Mouse (Mus musculus) neural tube, embryonic 14.5 days (tissue): ENCODE results near the gene Isoc2b. TPM values are rescaled to one million over a fixed set of nuclear protein-coding genes. Genes with fewer than 3 reads are reported as not detected.
"Not testable (repeated sequence)": the region's sequence is repeated elsewhere in the genome, so short reads cannot be mapped to it uniquely, and the experiment has no call there.

Source experiments
- ATAC-seq: fragments of 200-750 bp; cut with Nextera tagmentation; 2 replicates; pipeline ENCODE4 v1.8.0; 2017; ENCODE audit warnings: low read depth, mild to moderate bottlenecking, moderate TSS enrichment, moderate library complexity
- H3K27ac ChIP-seq: fragments of 300-500 bp; sonication (generic); 2 replicates; pipeline ENCODE4 v1.5.1; 2014; ENCODE audit warnings: low read depth, mild to moderate bottlenecking, control low read depth, low read length, moderate library complexity, mixed read lengths
- H3K27me3 ChIP-seq: fragments of 300-500 bp; sonication (generic); 2 replicates; pipeline ENCODE4 v1.6.1; 2014; ENCODE audit warnings: low read length; ENCODE audit not compliant: control insufficient read depth, insufficient read depth
- H3K36me3 ChIP-seq: fragments of 300-500 bp; sonication (generic); 2 replicates; pipeline ENCODE4 v1.6.1; 2014; ENCODE audit warnings: low read length, mixed read lengths; ENCODE audit not compliant: control insufficient read depth, insufficient read depth
- H3K4me1 ChIP-seq: fragments of 300-500 bp; sonication (generic); 2 replicates; pipeline ENCODE4 v1.6.1; 2014; ENCODE audit warnings: low read length; ENCODE audit not compliant: control insufficient read depth, insufficient read depth
- H3K4me2 ChIP-seq: fragments of 300-500 bp; sonication (generic); 2 replicates; pipeline ENCODE4 v1.6.1; 2014; ENCODE audit warnings: mild to moderate bottlenecking, low read depth, low read length, control low read depth
- H3K4me3 ChIP-seq: fragments of 300-500 bp; sonication (generic); 2 replicates; pipeline ENCODE4 v1.5.1; 2014; ENCODE audit warnings: low read depth, low read length, control low read depth, mixed read lengths
- H3K9ac ChIP-seq: fragments of 300-500 bp; sonication (generic); replicated peaks from 2 replicates; pipeline ENCODE4 v1.6.1; 2014; ENCODE audit warnings: low read depth, mild to moderate bottlenecking, control low read depth, low read length, mixed read lengths
- H3K9me3 ChIP-seq: fragments of 300-500 bp; sonication (generic); 2 replicates; pipeline ENCODE4 v1.6.1; 2016; ENCODE audit warnings: low read length; ENCODE audit not compliant: control insufficient read depth
- WGBS: fragments of 180-500 bp; shearing (Covaris S2); extraction: QIAGEN DNeasy Blood & Tissue Kit; methylation state at CpG from one replicate; pipeline ENCODE4 v1.1.7; 2014; 5-methylcytosine and 5-hydroxymethylcytosine counted together
- polyA plus RNA-seq: library from polyadenylated mRNA; unstranded; fragments of >200 nt; fragmentation: Nextera tagmentation; extraction: Ambion mirVana; gene quantifications from 2 replicates; pipeline ENCODE4 v1.2.1, GENCODE M21; 2014

The Isoc2b gene
- polyA plus RNA-seq, 1 experiment from 2014 or later: 3.9 TPM

DNA sequence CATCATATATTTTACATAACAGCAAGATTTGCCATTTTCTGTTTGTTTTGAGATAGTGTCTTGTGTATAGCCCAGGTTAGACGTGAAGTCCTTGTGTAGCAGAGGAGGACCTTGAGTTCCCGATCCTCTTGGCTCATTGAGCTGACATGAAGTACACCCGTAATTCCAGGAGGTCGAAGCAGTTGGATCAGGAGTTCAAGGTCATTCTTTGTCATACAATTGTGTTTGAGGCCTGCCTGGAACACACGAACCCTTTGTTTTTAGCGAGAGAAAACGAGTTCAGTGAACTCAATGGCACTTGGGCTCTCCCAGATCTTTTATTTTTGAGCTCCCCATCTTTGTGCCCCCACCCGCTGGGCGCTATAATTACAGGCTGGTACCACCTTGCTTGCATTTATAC is 32.3 kb upstream of the Isoc2b start:
- no peaks in the 10 kb centered on the region for H3K36me3 ChIP-seq
- no peak for ATAC-seq
- H3K27ac ChIP-seq: no peak overlapping the region
- H3K4me3 ChIP-seq: no peak overlapping the region
- H3K9ac ChIP-seq: no peak overlapping the region
- H3K4me2 ChIP-seq: no peak overlapping the region
- no peaks in the 10 kb centered on the region for H3K27me3 ChIP-seq
- H3K9me3 ChIP-seq: no peaks in the 10 kb centered on the region
- H3K4me1 ChIP-seq: no peaks in the 10 kb centered on the region
- 80% methylated on average over 9 of the region's 9 CpGs for WGBS

DNA sequence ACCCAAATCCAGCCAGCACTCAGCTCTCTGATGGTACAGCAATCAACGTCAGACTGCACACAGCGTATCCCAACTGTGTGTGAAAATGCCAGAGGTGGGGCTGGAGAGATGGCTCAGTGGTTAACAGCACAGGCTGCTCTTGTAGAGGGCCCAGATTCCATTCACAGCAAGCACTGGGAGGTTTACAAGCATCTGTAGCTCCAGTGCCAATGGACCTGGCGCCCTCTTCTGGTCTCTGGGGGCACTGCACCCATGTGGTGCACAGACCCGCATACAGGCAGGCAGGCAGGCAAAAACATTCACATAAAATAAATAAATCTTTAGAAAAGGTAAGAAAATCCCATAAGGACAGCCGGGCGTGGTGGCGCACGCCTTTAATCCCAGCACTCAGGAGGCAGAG is 31.1 kb upstream of the Isoc2b start:
- H3K9me3 ChIP-seq: no peaks in the 10 kb centered on the region
- no peak for ATAC-seq
- no peaks in the 10 kb centered on the region for H3K27me3 ChIP-seq
- H3K4me1 ChIP-seq: no peaks in the 10 kb centered on the region
- no peak overlapping the region for H3K27ac ChIP-seq
- H3K9ac ChIP-seq: no peak overlapping the region
- H3K4me2 ChIP-seq: no peak overlapping the region
- WGBS: 51% methylated on average over 8 of the region's 8 CpGs
- no peaks in the 10 kb centered on the region for H3K36me3 ChIP-seq
- H3K4me3 ChIP-seq: no peak overlapping the region

DNA sequence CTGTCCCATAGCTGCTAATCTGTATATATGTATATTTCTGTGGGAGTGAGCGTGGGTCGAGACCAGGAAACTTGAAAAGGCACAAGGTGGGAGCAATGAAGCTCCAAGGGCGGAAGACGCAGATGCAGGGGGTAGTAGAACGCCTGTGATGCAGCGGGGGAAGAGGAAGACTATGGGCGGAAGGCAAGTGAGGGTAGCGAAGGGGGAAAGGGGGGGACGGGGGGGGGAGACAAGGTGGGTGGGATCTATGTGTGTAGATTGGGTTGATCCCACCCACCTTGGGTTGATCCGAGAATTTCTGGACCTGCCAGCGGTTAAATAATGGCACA is 30.4 kb upstream of the Isoc2b start:
- H3K4me3 ChIP-seq: no peak overlapping the region

DNA sequence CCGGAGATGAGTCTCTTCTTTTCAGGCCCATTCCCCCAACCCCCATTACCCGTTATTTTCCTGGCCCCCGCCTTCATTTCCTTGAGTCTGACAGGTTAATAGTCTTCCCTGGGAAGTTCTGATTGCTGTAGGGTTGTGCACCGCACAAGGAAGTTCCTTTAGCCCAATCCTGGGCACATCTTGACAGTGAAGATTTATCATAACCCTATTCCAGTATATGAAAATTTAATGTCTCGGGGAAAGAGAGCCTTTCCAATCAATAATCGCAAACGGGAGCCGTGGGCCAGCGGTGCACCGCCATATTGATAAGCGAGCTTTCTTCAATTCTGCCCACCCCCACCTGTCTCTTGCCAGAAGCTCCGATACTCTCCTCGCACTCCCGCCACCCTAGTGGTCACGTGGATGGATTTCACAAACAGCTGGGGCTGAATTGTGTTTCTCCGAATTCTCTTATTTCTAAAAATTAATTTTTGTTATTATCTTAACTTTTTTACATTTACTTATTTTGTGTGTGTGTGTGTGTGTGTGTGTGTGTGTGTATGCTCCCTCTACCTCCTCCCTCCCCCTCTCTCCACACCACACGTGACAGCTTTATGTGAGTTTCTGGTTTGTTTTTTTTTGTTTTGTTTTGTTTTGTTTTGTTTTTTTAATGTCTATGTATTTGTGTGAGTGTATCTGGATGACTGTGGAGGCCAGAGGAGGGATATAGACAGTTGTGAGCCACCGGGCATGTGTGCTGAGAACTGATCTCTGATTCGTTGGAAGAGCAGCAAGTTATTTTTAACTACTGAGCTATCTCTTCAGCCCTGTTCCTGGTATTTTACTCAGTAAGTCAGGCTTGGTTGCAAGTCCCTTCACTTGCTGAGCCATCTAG is 29.8 kb upstream of the Isoc2b start:
- no peaks in the 10 kb centered on the region for H3K4me1 ChIP-seq
- no peaks in the 10 kb centered on the region for H3K27me3 ChIP-seq
- no peaks in the 10 kb centered on the region for H3K36me3 ChIP-seq
- no peaks in the 10 kb centered on the region for H3K9me3 ChIP-seq
- H3K4me2 ChIP-seq: peak overlapping the region; percentile 50
- peak overlapping the region; percentile 35; the same call in 1 of the 2 replicates for H3K9ac ChIP-seq
- no peak overlapping the region for H3K27ac ChIP-seq
- 7% methylated on average over 19 of the region's 19 CpGs for WGBS
- peak overlapping the region; percentile 23 for H3K4me3 ChIP-seq
- peak; percentile 67; the same call in 1 of the 2 replicates for ATAC-seq

More for the DNA sequence above, 30.4 kb upstream of the Isoc2b start:
- Histone ChIP-seq H3K36me3 (no peaks in the 10 kb centered on the region), H3K27me3 (no peaks in the 10 kb centered on the region), H3K4me2 (peak overlapping the region; percentile 50; the same call in 1 of the 2 replicates), H3K4me1 (no peaks in the 10 kb centered on the region), H3K9ac (no peak overlapping the region), H3K27ac (no peak overlapping the region), H3K9me3 (no peaks in the 10 kb centered on the region)
- peak; percentile 9; the same call in 1 of the 2 replicates for ATAC-seq
- WGBS: 42% methylated on average over 11 of the region's 11 CpGs

DNA sequence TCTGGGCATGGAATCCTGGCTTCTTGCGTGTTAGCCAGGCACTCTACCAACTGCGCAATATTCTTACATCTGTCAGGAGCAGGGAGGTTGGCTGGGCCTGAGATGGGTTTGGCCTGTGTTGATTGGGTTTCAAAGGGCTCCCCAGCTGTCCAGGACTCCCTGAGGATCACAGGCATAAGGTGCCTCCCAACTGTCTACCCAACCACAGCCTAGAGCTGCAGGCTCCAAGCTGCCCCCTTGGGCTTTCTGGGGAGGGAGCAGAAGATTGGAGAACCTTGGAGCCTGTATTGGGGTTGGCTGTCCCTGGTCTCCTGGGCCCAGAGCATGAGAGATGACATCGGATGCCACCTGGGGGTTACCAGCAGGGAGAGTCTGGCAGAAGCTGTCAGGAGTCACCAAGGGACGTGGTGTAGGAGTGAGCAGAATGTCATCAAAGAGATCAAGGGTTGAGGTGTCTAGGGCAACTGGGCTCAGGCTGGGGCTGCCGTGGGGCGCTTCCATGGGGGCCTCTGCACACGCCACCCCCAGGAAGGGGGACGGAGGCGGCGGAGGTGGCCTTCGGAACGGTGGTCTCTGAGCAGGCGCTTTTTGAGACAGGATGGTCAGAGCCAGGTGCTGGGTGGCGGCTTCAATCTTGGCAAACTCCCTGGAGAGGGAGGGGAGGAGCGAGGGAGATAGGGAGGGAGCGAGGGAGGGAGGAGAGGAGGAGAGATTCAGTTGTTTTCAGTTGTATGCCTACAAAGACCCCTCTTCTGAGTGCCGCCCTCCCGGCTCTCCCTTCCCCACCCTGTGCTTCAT is 29.0 kb upstream of the Isoc2b start:
- H3K27me3 ChIP-seq: no peaks in the 10 kb centered on the region
- no peaks in the 10 kb centered on the region for H3K36me3 ChIP-seq
- no peak overlapping the region for H3K27ac ChIP-seq
- ATAC-seq: peak; percentile 59
- H3K4me2 ChIP-seq: peak overlapping the region; percentile 50
- H3K9me3 ChIP-seq: no peaks in the 10 kb centered on the region
- H3K4me1 ChIP-seq: no peaks in the 10 kb centered on the region
- peak overlapping the region; percentile 35 for H3K9ac ChIP-seq
- WGBS: 16% methylated on average over 18 of the region's 18 CpGs
- peak overlapping the region; percentile 23 for H3K4me3 ChIP-seq

DNA sequence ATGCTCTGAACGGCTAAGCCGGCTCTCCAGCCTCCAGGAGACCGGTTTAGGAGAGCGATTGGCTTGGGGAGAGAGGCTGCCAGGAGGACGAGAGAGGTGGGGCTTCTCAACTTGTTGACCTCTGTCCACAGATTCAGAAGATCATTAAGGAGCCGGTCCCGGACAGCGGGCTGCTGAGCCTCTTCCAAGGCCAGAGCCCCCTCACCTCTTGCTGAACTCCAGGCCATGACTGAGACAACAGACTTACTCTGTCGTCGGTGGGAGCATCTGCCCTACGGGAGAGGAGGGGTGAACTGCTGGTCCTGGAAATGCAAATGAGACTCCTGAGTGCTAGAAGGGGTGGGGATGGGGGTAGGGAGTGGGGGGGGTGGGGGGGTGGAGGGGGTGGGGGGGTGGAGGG is 25.1 kb upstream of the Isoc2b start:
- H3K9me3 ChIP-seq: no peaks in the 10 kb centered on the region

DNA sequence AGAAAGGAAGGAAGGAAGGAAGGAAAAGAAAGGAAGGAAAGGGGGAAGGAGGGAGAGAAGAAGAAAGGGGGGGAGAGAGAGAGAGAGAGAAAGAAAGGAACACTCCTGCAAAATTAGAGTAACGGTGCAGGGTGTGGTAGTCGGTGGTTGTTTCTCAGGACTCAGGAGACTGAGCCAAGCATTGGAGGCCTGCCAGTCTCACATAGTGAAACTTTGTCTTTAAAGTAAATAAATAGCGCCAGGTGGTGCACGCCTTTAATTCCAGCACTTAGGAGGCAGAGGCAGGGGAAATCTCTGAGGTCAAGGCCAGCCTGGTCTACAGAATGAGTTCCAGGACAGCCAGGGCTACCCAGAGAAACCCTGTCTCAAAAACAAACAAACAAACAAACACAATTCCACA is 16.6 kb upstream of the Isoc2b start:
- 79% methylated on average over 4 of the region's 4 CpGs for WGBS
- no peaks in the 10 kb centered on the region for H3K36me3 ChIP-seq
- no peak overlapping the region for H3K9ac ChIP-seq
- H3K9me3 ChIP-seq: no peaks in the 10 kb centered on the region
- H3K4me2 ChIP-seq: no peak overlapping the region
- H3K27ac ChIP-seq: no peak overlapping the region
- H3K27me3 ChIP-seq: no peaks in the 10 kb centered on the region
- no peaks in the 10 kb centered on the region for H3K4me1 ChIP-seq
- no peak for ATAC-seq
- H3K4me3 ChIP-seq: no peak overlapping the region

More for the DNA sequence above, 25.1 kb upstream of the Isoc2b start:
- H3K36me3 ChIP-seq: no peaks in the 10 kb centered on the region
- no peaks in the 10 kb centered on the region for H3K4me1 ChIP-seq
- H3K4me3 ChIP-seq: no peak overlapping the region
- no peak overlapping the region for H3K4me2 ChIP-seq
- H3K27ac ChIP-seq: no peak overlapping the region
- H3K9ac ChIP-seq: no peak overlapping the region
- ATAC-seq: no peak
- no peaks in the 10 kb centered on the region for H3K27me3 ChIP-seq
- 56% methylated on average over 11 of the region's 11 CpGs for WGBS

DNA sequence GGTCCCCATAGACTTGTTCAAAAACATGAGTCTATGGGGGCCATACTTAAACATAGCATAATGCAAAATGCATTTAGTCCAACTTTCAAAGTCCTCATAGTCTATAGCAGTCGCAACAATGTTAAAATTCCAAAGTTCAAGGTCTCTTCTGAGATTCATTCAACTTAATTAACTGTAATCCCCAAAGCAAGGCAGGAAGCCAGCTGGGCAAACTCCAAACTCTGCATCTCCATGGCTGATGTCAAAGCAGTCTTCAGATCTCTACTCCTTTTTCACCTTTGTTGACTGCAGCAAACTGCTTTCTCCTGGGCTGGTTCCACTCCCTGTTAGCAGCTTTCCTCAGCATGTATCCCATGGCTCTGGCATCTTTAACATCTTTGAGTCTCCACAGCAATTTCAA is 9.0 kb upstream of the Isoc2b start:
- H3K4me3 ChIP-seq, H3K4me1 ChIP-seq, H3K4me2 ChIP-seq, H3K27ac ChIP-seq, H3K9me3 ChIP-seq, H3K27me3 ChIP-seq, H3K9ac ChIP-seq, ATAC-seq, H3K36me3 ChIP-seq: not testable (repeated sequence)
- 79% methylated on average over 1 of the region's 1 CpGs for WGBS

DNA sequence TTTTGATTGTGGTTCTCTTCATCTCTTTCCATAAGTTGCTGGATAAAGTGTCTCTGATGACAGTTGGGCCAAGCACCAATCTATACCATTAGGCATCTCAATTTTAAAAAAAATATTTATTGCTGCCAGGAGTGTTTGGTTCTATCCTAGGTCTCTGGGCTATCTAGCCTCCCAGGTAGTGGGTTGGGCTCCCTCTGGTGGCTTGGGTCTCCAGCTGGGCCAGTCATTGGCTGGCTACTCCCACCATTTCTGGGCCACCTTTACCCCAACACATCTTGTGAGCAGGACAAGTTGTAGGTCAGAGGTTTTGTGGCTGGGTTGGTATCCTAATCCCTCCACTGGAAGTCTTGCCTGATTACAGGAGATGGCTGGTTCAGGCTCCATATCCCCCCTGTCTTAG is 8.1 kb upstream of the Isoc2b start:
- Histone ChIP-seq H3K36me3 (no peaks in the 10 kb centered on the region), H3K4me1 (peaks cover 8% of the 10 kb centered on the region; the same call in 1 of the 2 replicates), H3K27ac (no peak overlapping the region), H3K27me3 (no peaks in the 10 kb centered on the region), H3K9ac (no peak overlapping the region), H3K4me3 (no peak overlapping the region), H3K4me2 (no peak overlapping the region), H3K9me3 (no peaks in the 10 kb centered on the region)
- ATAC-seq: no peak
